Mouse (Mus musculus) v-Abl transformed pro-B cells (cell line): Measurements from ENCODE around the gene Notum.

Experiments
- in situ Hi-C, 2 experiments: fragments of 400-800 bp; cut with MboI; formaldehyde crosslinking; loops; one replicate each; pipeline ENCODE4 v1.15.1; 2025; ENCODE audit not compliant: unreplicated experiment in 2 of 2

Notum gene

DNA sequence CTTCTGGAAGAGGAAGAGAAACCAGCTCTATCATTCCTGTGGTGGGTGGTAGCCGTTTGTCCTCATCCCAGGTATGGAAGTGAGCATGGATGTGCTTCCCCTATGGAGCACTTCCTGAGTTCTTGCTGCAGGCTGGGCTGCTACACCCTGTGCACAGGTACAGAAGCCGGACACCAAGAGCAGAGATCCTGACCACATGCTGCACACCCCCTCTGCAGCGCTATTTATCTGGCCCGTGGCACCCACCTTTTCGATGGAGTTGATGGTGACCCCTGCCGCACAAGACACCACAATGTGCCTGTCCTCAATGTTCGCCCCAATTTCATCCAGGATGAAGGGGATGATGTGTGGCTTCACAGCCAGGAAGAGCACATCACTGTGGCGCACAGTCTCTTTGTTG lies 19.1 kb downstream of the Notum start:
- in situ Hi-C loops = no loop called here

DNA sequence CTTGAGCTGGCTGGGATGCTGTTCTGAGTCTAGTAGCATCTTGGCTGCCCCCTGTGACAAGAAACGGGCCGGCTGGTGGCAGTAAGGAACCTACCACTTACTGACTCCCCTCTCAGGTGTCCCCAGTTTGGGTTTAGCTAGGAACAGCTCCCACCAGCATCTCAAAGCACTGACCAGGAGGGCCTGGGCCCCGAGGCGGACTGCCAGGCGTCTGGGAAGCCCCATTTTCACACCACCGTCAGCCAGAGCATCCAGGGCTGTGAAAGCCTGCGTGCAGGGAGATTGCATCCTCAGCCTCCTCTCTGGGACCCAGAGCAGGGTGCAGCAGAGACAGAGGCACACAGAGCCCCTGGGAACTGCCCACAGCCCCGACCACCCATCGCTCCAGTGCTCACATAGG lies 19.7 kb downstream of the Notum start:
- in situ Hi-C loops = no loop called here

DNA sequence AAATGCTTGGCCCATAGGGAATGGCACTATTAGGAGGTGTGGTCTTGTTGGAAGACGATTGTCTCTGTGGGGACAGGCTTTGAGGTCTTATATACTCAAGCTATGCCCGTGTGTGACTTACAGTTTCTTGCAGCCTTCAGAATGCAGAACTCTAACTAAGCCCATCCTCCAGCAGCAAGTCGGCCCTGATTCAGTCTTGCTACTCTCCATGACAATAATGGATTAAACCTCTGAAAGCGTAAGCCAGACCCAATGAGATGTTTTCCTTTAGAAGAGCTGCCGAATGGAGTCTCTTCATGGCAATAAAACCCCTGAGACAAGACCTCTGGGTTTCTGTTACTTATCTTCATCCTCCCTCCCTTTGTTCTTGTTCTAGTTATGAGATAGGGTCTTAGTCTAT lies 26.2 kb downstream of the Notum start:
- in situ Hi-C loops = loop anchor here in 1 of 2 experiments (5.0 kb wide), 1 partner anchor 37 kb away; the partner anchor contains the start of gene Aspscr1

DNA sequence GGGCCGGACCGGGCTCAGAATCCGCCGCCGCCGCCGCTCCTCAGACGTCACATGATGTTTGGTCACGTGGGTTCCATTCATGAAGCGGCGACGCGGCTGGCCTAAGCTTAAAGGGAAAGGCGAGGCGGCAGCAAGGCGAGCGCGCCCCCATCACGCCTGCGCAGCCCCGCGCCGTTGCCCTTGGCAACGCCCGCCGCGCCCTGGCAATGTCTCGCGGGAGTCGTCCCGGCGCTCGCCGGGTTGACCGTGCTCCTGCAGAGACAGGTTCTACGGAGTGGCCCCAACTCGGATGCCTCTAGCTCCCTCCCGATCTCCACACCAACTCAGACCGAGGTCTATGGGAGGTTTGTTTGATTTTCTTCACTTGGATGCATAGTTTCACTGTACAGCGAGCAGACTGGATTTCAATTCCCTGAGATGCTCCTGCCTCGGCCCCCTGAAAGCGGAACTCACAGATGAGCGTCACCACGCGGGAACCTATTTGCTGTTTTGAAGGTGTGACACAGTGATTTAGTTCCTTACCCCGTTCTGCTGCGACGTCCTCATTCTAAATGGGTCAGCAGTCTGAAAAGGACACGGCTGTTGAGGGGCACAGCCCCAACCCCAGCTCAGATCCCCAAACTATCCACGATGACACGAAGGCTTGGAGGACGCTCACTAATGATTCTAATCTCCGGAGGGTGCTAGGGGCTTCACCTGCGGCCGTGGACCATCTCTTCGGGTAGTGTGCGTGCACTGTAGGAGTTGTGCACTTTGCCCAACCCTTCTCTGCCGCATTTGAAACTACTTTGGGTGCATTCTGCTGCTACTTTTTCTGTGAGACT lies 27.2 kb downstream of the Notum start, which contains the start of gene Mafg:
Gene Mafg, minus strand, starts transcription at position 81 of the 824 bp plus-strand sequence.
- in situ Hi-C loops = loop anchor here in 1 of 2 experiments (5.0 kb wide), 1 partner anchor 39 kb away; the partner anchor contains the start of gene Aspscr1

DNA sequence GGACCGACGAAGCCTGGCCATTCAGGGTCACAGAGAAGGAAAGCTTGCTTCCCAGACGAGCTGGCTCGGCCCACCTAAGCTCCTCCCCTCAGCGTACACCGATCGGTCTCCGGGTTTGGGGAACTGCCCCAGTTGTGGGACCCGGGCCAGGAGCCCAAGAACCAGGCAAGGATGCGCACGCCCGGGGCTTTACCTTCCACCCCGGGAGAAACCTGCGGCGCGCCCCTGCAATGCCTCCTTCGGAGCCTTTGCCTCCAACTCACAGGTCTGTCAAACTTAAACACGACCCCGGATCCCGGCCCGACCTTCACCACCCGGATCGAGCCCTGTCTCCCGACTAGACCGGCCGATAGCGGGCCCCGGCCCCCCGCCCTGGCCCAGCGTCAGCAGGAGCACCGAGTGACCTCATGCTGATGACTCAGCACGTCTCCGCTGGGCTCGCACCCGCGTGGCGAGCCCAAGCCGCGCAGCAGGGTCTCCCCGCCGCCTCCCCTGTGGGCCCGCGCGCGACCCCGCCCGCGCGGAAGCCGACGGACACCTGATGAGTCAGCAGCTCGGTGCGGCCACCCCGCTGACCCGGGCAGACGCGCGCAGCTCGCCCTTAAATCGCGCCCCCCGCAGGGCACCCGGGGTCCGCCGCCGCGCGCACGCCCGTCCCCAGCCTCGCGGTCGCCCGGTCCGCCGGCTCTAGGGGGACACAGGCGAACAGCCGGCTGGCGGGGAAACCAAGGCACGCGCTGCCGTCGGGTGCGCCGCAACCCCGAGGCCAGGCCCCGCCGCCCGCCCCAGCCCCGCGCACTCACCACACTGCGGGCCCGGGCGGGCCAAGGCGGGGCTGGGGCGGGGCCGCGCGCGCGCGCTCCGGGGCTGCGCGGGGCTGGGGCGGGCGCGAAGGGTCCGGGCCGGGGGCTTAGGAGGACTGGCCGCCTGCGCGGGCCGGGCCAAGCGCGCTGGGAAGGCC lies 28.1 kb downstream of the Notum start:
- in situ Hi-C loops = loop anchor here in 1 of 2 experiments (5.0 kb wide), 1 partner anchor 39 kb away; the partner anchor contains the start of gene Aspscr1

DNA sequence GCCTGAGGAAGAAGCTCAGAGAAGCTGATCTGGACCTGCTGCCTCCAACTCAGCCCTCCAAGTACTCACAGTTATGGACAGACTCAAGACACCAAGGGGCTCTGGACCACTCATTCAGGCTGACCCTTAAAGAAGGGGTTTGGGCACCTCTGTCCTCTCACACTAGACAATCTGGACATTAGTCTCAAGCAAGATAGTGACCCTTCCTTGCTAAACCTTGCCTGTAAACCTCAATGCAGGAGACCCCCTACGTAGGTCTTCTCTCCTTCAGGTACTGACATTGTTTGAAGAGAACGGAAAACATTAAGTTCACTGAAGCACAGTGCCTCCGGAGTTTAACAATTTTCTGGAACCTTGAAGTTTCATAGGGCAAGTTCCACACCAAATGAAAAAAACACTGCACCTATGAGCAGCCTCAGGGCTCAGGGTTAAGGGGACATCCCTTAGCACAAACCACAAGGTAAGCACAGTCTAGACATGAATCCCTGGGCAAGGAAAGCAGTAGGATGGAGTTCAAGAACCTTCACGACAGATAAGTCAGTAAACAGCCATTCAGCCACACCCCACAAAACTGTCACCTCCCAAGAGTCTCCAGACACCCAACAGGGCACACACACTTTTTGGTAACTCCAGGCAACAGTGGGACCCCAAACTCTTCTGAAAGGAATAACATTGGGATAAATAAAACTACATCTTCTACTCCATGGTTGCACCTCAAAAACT lies 29.1 kb downstream of the Notum start:
- in situ Hi-C loops = loop anchor here in 1 of 2 experiments (5.0 kb wide), 1 partner anchor 40 kb away; the partner anchor contains the start of gene Aspscr1

DNA sequence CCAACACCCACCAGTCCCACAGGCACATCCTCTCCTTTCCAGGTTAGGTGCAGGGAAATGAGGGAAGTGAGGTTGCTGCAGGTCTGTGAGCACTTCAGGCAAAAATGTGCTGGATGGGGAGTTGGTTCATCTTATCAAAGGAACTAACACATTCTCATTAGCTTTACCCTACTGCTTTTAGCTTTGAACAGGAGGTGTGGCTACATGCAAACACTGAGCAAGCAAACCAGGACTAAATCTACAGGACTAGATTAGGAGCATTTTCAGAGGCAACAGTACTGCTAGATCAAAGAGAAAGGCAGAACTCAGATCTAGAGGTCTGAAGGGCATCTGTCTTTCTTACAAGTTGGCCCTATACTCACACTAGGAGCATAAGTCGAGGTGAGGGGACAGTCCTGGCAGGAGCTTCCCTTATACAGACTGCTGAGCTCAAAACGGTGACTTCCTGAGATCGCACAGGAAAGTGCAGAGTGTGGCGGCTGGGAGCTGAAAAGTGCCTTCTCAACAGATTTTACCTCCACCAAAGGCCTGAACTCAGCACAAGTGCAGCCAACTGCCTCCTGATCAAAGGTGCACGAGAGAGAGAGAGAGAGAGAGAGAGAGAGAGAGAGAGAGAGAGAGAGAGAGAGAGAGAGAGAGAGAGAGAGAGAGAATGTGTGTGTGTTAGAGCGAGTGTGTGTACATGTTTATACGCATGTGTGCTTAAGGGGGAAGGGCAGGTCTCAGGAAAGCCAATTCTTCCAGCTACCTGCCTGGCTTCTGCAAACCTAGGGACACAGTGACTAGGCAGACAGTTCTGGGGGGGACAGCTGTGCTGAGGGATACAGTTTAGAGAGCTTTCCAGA lies 29.9 kb downstream of the Notum start:
- in situ Hi-C loops = loop anchor here in 1 of 2 experiments (5.0 kb wide), 1 partner anchor 41 kb away; the partner anchor contains the start of gene Aspscr1

DNA sequence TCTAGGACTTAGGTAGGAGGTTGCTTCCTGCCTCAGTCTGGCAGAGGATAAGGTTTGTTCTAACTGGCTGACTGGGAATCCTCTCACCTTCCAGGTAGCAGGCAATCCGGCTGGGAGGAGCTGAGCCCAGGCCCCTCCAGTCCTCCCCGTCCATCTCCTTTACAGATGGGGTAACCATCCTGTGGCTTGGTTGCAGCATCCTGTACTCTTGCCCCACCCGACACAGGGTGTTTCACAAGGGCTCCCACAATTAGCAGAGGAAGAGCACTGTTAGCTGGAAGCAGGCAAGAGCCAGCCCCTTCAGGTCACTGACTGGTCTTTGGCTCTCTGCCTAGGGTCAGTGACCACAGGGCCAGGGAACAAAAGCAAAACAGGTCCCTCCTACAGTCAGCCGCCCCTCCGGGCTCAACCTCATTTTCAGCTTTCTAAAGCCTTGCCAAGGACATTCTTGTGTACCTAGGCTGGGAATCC lies 30.5 kb downstream of the Notum start:
- in situ Hi-C loops = loop anchor here in 1 of 2 experiments (5.0 kb wide), 1 partner anchor 42 kb away; the partner anchor contains the start of gene Aspscr1

DNA sequence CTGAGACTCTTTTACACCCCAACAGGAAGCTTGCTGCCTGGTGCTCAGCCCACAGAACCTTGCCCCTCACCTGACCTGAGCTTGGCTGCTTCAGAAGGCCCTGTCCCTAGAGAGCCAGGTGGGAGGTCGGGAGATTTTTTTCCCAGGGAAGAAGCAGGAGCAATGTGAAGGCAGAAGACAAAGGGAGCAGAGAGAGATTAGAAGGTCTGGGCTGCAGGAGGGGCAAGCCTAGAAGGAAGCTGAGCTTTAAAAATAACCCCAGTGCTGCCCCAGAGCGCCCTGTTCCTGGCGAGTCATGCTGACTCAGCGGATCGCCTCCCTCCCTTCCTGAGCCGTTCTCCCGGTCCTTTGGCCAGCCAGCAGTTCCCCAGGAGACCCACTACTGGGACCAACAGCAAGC lies 31.1 kb downstream of the Notum start:
- in situ Hi-C loops = loop anchor here (5.0 to 10.0 kb wide), 2 partner anchors 42 to 145 kb away; partner anchors contain the start of gene Aspscr1 (in 1 of the 2)

DNA sequence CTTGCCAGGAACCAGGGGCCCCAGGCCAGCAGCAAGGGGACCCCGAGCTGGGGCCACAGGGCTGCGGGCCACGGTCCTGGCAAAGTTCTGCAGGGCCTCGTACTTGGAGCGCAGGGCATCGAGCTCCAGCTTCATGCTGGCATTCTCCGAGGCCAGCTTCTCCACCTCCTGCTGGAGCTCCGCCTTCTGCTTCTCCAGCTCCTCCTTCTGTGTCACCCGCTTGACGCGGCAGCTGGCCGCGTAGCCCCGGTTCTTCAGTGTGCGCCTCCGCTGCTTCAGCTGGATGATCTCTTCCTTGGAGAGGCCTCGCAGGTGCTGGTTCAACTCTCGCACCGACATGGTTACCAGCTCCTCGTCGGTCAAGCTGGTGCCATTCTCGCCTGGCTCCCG lies 31.6 kb downstream of the Notum start:
- in situ Hi-C loops = loop anchor here in 1 of 2 experiments (10.0 kb wide), 1 partner anchor 145 kb away; no protein-coding TSS in a partner anchor

DNA sequence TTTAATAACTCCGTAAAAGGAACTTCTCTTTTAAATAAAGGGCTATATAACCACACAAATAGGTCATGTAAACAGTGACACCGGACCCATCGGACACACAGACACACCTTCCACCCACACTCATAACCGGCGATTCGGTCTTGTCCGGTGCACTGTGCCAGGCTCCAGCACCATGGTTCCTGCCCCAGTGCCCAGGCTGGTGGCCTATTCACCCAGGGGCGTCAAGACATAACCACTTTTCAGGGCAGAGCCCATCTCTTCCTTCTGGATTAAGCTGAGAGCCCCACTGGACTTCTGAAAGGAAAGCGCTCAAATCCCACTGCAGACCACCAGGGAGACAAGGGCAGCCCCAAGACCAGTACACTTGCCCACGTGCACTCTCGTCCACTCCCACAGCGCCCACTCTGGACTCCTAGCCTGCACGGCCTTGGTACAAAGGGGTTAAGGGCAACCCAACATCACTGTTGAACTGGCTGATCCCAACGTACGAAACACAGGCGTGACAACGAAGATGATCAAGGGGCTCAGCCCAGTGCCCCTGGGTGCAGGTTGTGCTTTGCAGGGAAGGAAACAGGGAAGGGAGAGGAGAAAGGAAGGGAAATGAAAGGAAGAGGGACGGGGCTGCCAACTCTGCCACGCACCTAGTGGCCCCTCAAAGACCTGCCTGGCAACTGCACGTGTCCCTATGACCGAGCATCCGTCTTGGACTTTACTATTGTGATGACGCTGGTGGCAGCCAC lies 32.2 kb downstream of the Notum start:
- in situ Hi-C loops = loop anchor here in 1 of 2 experiments (10.0 kb wide), 1 partner anchor 146 kb away; no protein-coding TSS in a partner anchor

DNA sequence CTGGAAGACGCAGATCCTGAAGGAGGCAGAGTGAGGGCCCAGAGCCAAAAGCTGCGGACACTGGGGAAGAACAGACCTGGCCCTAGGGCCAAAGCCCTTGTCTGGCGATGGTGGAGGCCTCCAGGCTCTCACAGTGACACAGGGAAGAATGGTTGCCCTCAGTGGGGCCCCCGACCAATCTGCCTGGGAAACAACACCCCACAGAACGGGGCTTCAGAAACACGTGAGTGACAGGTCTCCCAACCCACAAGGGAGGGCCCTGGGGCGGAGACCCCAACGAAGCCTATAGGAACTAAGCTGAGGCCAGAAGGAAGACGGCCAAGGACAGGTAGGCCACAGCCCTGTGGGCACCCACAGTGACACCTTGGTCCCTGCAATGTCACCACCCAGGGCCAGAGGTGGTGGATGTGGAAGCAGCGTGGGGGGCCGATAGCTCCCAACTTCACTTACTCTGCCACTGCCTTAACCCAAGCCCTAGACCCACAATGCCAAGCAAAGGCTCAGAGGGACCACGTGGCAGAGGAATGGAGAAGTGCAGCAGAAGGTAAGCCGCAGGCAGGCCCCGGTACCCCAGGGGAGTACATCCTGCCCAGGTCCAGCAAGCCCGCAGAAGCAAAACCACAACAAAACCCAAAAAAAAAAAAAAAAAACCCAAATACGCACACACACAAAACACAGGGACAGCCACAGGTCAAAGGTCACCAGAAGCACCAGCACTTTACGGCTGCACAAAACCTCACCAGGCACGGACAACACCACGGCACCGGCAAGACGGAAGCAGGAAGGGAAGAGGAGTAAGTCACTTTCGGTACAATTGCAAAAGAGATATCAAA lies 33.3 kb downstream of the Notum start:
- in situ Hi-C loops = loop anchor here in 1 of 2 experiments (10.0 kb wide), 1 partner anchor 147 kb away; no protein-coding TSS in a partner anchor

DNA sequence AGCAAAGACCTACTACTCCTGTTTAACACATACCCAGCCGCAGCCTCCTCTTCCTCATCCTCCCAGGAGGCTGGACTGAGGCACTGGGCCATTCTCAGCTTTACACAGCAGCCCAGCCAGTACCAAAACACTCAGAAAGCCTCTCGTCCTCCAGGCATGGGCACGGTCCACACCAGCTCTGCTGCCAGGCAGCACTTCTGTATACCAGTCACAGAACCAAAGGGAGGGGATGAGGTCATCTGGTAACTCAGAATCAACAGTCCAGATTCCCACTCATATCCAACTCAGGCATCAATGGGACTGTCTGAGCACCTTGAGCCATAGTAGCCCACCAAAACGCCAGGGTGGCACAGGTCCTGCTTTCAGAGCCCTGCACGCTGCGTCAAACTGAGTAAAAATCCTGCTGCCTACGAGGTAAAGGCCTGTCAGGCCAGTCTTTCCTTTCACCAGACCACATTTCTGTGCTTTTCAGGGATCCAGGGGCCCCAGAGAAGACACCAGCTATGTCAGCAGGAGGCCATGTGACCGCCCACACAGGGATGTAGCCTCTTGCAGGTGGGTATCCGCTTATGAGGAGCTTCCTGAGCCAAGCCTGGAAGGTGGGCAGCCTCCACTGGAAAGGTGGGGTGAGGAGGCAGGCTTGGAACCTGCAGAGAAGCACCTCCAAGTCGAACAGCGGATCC lies 34.0 kb downstream of the Notum start:
- in situ Hi-C loops = loop anchor here in 1 of 2 experiments (10.0 kb wide), 1 partner anchor 148 kb away; no protein-coding TSS in a partner anchor

DNA sequence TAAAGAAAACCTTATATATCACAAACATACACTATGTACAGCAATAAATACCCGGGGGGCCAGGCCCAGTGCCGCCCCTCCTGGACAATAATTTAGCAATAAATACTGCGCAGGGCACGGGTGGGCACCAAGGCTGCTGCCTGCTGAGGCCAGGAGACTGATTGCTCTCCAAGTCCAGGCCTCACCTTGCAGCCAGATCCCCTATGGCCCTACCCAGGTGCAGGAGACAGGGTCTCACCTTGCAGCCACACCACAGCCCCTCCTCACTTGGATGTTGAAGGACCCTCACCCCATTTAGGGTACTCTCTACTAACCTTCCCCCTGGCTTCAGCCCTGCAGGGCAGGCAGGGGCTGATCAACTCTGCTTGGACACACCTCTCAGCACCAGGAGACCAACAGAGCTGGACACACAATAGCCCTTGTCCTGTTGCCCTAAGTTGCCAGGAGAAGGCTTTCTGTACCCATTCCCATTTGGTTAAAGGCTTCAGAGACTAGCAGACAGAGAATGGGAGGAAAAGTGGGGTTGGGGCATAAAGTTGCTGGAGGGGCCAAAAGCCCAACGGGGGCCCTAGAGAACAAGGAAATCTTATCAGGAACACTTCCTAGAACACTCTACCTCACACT lies 35.7 kb downstream of the Notum start, which contains the start of gene Sirt7:
Gene Sirt7, minus strand, starts transcription at position 89 of the 624 bp plus-strand sequence.
- in situ Hi-C loops = loop anchor here in 1 of 2 experiments (10.0 kb wide), 1 partner anchor 150 kb away; no protein-coding TSS in a partner anchor

DNA sequence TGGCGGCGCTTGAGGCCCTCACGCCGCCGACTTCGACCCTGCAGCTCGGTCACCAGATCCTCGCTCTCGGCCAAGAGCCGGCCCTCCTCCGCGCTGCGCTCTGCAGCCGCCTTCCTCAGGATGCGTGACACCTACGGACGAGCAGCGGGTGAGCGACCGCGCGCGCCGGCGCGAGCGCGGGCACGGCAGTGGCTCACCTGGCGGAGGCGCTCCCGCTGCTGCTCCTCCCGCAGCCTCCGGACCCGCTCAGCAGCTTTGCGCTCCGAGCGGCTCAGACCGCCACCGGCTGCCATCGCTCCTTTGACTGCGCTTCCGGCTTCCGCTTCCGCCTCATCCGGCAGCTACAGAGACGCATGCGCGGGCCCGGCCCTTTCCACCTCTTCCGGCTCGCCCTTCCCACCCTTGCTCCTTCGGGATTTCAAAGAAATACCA lies 36.3 kb downstream of the Notum start:
- in situ Hi-C loops = loop anchor here (5.0 to 25.0 kb wide), 4 partner anchors 58 to 163 kb away; partner anchors contain the start of genes Cenpx (in 2 of the 2), Lrrc45 (in 2 of the 2), Dus1l (in 1 of the 2) and Gps1 (in 1 of the 2)
